Mouse (Mus musculus): ENCODE measurements around the gene Vps37c.

The Vps37c gene

DNA sequence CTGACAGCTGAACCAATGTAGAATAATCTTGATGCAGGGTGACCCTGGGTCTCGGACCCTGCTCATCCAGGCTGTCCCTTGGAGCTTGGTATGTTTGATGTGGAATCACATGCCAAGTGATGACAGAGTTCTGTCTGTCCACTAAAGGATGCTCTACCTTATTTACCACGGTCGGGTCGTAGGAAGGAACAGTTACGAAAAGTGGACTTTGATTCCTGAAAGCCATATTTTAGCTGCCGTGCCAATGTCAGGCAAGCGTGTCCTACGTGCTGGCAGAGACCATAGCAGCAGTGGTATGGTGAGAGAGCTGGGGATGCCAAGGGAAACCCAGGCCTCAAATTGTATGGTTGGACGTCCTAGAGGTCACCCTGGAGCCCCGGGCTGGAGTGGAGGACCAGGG is 25.0 kb downstream of the Vps37c start:
- DNase-seq (ENCODE audit: low spot score in 2 of 2), result no peak

DNA sequence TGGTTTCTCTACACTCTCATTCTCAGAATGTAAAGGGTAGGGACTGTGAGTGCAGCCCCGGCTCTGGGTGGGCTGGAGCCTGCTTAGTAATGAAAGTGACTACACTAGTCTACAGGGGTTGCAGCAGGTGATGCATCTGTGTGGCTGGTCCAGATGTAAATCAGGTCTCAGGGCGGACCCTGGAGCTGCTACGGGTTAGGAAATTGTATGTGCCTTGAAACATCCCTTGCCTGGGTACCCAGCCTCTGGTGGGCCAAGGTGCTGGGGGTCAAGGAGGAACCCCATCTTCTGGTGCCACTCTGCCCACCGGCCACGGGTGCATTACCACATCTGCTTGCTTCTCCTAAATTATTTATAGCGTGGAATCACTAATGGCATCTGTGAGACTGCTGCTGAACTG is 25.6 kb downstream of the Vps37c start:
- DNase-seq (ENCODE audit: low spot score in 2 of 2), result no peak

DNA sequence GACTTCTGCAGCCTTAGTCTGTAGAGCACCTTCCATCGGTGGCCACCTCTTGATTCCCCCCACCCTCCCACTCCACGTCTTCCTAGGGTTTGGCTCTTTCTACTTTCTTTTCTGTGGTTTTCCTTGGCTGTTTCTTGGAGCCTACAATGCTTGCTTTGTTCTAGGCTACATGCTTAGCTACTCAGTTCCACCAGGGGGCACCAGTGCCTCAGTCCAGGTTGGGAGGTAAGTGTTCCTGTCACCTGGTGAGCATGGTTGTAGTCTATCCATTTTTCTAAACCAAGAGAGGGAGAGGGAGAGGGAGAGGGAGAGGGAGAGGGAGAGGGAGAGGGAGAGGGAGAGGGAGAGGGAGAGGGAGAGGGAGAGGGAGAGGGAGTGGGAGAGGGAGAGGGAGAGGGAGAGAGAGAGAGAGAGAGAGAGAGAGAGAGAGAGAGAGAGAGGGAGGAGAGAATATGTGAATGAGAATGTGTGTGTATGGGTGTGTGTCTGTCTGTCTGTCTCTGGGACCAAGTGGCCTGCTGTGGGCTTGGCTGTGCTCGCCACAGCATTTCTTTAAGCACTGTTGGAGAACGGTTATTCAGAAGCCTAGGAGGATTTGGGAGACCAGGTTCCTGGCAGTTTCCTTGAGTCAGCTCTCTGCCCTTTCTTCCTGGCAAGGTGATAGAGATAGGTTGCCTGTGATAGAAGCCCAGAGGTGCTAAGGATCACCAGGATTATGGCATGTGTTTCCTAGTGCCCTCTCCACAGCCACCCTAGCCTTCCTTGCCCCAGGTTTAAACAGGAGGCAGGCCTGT is 26.3 kb downstream of the Vps37c start:
- peak; percentile 56 to 76 for DNase-seq (ENCODE audit: low spot score in 2 of 2)

DNA sequence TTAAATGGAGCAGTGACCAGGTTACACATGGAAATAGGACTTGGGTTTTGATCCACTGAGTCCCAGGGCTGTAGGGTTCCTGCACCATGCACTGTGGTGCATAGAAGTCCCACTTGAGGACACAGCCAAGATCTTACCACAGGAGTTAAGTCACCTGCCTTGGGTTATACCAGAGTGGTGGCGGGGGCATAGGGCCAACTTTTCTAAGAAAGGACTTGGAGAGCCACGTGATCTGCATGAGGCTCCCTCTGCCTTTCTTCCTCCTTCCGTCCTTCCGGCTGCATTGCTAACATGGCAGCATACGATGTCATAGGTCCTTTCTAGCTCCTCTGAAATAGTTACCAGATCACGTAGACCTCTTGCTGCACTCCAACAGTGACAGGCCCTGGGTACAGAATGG is 26.9 kb downstream of the Vps37c start:
- no peak for DNase-seq (ENCODE audit: low spot score in 2 of 2)

DNA sequence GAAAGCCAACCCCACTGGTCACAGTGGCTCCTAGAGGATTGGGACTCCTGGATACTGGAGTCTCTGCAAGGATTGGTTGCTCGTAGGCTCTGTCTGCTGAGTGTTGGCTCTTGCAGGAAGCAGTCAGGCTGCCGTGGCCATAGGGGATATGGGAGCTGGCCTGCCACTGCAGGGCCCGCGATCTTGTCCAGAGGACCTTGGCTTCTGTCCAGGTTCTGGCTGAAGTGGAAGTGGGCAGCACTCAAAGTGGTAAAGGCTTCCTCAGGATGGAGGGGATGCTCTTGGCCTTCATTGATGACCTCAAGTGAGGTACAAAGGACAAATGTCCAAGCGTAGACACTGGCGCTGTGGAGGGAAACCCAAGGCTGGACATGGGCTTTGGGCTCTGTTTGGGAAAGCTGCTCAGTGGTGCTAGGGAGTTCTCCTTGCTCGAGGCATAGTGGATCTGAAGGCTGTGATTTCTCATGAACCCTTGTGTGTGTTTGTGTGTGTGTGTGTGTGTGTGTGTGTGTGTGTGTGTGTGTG is 29.8 kb downstream of the Vps37c start:
- DNase-seq (ENCODE audit: low spot score in 2 of 2), result no peak

DNA sequence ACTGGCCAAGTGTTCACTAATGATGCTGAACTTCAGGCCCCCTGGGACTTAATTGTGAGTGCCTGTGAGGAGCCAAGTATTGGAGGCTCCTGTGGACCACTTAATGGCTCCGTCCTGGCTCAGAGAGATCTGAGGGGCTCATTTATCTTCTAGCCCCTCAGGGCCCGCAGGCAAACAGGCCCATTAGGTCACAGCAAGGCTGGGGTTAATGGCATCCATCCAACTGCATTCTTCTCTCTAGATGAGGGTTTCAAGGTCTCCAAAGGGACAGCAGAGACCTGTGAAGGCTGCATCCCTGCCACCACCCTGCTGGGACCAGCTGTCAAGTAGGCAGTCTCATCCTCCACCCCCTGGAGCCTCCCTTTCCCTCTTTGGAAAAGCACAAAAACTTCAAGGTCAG is 31.2 kb downstream of the Vps37c start:
- no peak for DNase-seq (ENCODE audit: low spot score in 2 of 2)

DNA sequence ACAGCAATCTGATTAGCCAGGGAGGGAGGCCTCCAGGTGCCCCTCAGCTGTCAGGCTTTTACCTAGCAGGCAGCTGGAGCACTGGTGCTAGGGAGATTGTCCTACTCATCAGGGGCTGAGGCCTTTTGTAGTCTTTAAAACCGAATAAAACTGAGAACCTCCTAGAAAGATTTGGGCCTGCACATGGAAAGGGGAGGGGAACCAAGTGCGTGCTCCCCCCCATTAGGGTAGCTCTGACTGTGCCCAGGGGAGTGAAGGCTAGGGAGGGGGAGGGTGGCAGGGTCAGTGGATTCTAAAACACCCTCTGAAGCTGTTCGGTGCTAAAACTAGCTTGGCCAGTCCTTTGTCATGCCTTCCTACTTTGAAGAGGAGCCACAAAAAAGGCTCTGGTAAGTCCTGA is 32.0 kb downstream of the Vps37c start:
- no peak for DNase-seq (ENCODE audit: low spot score in 2 of 2)

DNA sequence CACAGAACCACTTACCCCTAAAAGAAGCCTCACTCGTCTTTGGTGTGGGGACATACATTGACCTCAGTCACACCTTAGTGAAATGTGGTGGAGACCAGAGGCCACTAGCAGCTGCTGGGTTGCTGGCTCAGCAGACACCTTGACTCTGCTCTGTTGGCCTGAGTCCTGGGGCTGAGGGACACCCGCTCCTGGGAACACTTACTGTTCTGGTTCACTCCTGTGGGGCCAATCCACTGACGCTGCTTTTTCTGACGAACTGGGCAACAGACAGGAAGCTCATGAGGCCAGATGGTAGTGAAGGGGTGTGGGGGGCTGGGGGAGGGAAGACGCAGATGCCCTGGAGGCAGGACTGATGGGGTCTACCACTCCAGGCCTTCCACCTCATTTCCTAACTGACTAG is 32.5 kb downstream of the Vps37c start:
- DNase-seq (ENCODE audit: low spot score in 2 of 2), result no peak

DNA sequence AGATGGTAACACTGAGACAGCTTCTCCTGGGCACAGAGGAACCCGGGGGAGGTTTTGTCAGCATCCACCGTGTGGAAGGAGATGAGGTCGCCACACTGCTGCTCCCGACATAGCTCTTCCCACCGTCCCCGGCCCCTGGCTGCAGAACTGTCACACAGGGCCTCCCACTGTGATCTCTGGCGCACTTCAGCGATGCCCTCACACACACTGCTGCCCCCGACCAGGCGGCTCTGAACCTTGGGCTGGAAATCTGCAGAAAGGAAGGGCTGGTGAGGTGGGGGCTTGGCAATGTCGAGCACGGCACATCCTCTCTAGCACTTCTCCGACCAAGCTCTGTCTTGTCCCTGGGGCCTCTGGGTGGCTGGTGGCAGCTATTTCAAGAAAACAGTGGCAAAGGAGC is 34.5 kb downstream of the Vps37c start:
- no peak for DNase-seq (ENCODE audit: low spot score in 2 of 2)

DNA sequence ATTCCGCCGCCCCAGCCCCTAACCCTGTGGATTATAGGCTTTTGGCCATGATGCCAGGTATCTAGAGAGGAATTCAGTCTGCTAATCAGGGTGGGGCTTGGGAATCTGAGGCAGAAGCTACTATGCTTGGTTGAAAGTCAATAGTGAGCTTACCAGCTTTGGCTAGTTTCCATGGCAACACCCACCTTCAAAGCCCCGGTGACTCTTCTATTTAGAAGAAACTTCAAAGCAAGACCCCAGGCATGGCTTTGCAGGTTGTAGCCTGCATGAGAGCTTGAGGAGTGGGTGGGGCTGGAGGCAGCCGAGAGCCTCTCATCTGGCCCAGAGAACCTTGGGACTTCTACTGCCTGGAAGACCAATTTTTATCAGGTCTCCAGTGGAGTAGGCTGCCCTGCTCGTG is 35.1 kb downstream of the Vps37c start:
- DNase-seq (ENCODE audit: low spot score in 2 of 2), result no peak

DNA sequence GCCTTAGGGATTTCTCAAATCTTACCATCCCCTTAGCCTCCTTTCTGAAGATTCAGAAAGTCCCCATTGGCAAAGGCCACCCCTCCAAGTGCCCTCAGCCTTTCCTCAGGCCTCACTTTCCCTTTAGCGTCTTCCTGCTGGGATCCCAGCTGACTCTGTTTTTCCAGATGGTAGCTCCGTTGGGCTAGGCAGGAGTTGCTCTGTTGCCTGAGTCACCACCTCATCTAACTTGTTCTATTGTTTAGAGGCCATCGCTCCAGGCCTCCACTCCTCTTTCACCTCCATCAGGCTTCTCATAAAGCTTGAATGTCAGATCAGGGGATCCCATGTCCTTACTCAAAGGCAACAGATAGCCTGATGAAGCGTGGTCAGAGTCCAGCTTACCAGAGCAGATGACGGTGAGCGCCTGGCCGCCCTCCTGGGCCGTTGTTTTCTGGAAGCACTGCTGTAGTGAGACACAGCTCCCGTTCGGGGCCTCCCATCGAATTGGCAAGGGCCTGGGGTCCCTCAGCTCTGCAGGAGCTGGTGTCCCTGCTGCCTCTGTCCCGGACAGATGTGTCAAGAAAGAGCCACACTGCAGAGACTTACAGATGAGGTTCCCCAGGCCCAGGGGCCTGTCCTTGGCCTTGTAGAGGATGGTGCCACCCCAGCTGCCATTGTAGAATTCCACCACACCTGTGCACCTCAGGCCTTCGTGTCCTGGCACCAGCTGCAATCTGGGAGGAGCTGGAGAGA is 36.3 kb downstream of the Vps37c start:
- no peak for DNase-seq (ENCODE audit: low spot score in 2 of 2)

DNA sequence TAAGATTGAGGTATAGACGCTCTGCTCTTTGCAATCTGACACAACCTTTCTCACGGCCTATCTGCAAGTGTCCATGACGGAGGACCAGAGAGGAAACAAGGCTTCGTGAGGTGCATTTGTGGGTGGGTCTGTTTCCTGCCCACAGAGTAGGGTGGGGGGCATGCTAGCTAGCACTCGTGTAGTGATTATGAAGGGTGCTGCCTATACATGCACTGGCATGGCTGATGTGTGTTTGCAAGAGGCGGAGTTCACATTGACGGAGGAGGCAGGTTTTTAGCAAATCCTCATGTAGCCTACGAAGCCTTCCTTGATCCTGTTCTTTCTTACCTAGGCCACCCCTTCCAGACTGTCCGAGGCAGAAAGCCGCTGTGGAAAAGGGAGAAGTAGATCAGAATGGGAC is 41.4 kb downstream of the Vps37c start:
- no peak for DNase-seq (ENCODE audit: low spot score in 2 of 2)

DNA sequence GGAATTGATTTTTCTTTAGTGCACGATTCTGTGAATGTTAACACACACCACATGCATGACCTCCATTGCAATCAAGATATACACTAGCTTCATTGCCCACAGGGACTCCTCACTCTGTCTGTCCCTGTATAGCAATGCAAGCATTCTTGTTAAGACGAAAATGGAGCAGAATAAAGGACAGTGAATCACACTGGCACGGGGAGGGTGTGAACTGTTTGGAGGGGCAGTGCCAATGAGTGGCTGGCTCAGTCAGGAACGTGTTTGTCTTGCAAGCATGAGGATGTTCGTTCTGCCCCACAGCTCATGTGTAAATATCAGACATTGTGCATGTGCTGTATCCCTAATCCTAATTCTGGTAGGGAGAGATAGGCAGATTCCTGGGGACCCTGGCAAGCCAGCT is 41.9 kb downstream of the Vps37c start:
- no peak for DNase-seq (ENCODE audit: low spot score in 2 of 2)

DNA sequence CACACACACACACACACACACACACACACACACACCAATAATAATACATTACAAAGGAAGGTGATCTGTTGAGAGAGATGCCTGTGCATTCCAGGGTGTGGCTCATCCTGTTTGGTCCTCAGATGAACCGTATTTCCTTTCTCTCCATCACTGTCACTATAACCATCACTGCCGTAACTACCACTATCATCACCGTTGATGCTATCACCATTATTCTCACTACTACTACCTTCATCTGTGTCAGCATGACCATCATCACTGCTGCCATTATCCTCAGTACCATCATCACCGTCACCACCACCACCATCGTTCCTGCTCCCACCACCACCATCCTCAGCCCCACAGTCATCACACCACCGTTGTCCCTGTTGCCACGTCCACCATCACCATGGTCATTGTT is 43.4 kb downstream of the Vps37c start:
- no peak for DNase-seq (ENCODE audit: low spot score in 2 of 2)

DNA sequence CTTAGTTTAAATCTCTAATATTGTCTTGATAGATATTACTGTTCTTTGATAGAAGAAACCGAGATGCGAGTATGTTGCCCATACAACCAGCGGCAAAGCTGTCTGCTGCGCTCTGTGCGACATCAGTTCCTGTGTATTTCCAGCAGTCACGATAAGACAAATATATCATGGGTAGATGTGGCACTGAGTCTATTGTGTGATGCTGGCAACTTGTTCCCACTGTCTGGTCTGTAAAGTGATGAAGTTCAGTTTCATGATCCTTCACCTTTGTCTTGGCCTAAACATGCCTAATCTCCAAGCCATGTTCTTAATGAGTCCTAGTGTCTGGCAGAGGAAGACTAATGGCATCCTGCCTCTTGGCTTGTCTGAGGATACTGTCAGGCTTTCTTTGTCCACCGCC is 44.2 kb downstream of the Vps37c start:
- DNase-seq (ENCODE audit: low spot score in 2 of 2), result no peak

DNA sequence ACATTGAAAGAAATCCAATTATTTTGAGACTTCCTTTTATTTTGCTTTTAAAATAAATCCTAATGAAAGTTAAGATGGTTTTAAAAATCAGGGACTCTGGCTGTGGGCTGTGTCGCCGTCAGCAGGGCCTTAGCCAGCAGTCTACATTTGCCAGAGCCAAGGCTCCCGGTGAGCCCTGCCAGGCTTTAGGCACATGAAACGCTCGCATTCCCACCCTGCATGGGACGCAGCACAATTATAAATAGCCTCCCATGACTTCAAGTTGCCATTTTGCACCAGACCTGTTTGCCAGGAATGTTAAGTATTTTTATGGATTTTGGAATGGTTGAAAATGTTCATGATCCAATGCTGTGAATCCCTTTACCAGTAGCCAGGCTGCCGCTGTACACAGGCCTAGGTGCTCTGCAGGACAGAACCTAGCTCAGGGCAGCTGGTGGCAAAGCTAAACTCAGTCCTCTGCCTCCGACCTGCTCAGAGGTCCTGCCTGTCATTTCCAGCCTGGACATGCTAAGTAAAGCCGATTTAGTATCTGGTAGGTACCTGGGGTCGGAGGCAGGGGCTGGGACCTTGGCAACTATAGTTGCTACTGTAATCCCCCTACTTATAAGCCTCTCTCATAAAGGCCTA is 45.1 kb downstream of the Vps37c start:
- DNase-seq (ENCODE audit: low spot score in 2 of 2), result no peak

DNA sequence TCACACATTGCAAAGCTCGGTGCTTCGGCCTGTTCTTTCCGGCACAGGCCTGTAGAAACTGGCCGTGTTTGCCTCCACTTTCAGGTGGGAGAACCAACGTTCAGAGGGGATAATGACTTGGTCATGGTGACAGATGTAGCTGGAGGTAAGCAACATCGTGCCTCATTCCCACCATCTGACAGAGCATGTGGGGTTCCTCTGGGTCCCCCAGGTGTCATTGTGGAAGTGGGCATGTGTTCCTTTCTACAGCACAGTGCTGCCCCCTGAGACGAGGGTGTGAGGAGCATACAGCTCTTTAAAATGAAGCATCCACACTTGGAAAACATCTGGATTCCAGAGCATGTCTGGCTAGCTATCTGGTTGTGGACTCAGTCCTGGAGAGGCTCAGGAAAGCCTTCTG is 46.0 kb downstream of the Vps37c start:
- DNase-seq (ENCODE audit: low spot score in 2 of 2), result no peak

DNA sequence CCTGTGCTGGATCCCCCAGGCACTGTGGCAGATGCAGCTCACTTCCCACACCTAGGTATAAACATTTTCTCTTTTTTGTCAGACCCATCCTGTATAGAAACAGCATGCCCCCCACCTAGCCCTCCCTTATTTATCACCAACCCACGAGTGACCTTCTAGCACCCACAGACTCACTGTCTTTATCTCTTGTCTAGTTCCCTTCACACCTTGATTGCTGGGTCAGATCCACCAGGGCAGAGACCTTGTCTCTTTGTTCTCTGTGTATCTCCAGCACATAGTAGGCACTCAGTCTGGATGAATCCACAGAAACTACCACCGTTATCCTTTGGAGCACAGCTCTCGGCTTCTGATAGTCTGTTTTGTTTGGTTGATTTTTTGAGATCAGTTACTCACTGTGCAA is 46.5 kb downstream of the Vps37c start:
- no peak for DNase-seq (ENCODE audit: low spot score in 2 of 2)

DNA sequence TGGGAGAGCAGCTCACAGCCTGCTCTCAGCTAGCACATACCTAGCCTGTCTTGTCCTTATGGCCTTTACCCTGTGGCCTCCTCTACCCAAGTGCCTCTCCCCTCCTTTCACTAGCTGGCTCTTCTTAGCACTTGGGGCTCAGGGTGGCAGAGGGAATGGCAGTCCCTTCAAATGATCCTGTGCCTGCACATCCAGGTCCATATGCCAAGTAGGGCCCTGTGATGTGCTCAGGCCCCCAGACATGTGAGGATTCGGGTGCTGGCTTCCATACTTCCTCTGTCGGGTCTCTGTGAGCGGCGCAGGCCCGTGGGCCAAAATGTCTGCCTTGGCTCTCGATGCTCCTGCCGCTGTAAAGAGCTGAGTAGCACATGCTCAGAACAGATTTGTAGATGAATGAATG is 47.3 kb downstream of the Vps37c start:
- DNase-seq (ENCODE audit: low spot score in 2 of 2), result no peak

DNA sequence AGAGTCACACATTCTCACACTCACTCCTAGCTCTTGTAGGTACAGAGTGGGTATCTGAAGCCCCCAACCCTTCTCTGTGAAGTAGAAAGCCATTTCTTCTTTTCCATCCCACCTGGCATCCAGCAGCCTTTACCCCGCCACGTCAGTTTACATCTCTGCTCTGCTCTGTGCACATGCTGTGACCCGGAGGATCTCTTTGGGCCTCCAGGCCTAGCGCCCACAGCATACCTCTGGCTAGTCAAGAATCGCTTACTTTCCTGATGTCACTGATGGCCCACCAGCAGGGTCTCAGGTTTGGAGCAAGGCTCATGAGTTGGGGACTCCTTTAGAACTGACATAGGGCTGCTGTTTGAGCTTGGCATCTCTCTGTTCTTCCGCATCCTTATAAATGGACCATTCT is 49.5 kb downstream of the Vps37c start:
- no peak for DNase-seq (ENCODE audit: low spot score in 2 of 2)

DNA sequence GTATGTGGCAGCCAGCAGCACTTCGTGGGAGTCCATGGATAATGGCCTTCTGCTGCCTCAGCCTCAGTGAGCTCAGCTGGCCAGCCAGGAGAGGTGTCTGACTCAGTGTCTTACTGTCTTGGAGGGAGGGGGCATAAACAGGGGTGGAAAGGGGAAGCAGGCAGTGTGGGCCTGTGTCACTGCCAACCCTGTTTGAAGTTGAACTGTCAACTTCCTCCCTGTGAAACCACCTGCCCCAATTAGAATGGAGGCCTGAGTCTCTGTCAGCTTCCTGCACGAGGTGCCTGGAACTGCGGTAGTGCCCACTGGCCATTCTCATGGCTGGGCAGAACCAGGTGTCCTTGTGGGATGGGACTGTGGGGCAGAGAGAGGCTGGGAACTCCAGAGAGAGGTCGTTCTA is 50.3 kb downstream of the Vps37c start, which contains the start of gene Cd5:
TSS of gene Cd5 (minus strand) at position 192 of the 400 bp plus-strand sequence.
- DNase-seq (ENCODE audit: low spot score in 2 of 2), result no peak

DNA sequence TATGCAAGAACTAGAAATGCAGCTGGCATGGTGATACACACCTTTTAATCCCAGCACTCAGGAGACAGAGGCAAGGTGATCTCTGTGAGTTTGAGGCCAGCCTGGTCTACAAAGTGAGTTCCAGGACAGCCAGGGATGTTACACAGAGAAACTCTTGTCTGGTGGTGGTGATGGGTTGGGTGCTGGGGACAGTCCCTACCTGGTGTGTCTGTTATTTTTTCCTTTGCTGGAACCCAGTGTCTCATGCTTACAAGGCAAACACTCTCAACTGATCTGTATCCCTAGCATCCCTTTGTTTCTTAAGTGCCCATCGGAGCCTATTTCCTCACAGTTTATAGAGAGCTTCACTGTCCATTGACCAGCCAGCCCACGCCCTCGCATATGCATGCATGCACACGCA is 51.4 kb downstream of the Vps37c start:
- no peak for DNase-seq (ENCODE audit: low spot score in 2 of 2)

Measured in urinary bladder, postnatal 4 days (tissue).